Mouse (Mus musculus) brain, embryonic 14.5 days (tissue): ENCODE measurements around the gene Zfp74.

ENCODE experiments used
- CTCF ChIP-seq: fragments of 200-500 bp; IDR thresholded peaks from 2 replicates; pipeline ENCODE4 v1.5.1; 2012; ENCODE audit warnings: inconsistent platforms, mild to moderate bottlenecking, moderate library complexity, borderline replicate concordance; ENCODE audit not compliant: insufficient read depth, insufficient read length; ENCODE audit errors: extremely low read depth
- POLR2A ChIP-seq: fragments of 200-500 bp; IDR thresholded peaks from 2 replicates; pipeline ENCODE4 v1.6.1; 2012; ENCODE audit warnings: mild to moderate bottlenecking, inconsistent platforms, borderline replicate concordance; ENCODE audit not compliant: poor library complexity, insufficient read depth, insufficient read length, severe bottlenecking; ENCODE audit errors: extremely low read depth

GRCm38 (mm10) chr7:29922780-29923179 lies 31.1 kb downstream of the Zfp74 start:
- TF ChIP-seq POLR2A, result no peak
- no peak for TF ChIP-seq CTCF
